Mouse (Mus musculus) lung, postnatal 25 days (tissue): Measurements from ENCODE around the gene Ttbk1.

Source experiments
- DNase-seq: peaks from one replicate; pipeline ENCODE4 v3.0.0; 2022; ENCODE audit warnings: low spot score

Gene Ttbk1

DNA sequence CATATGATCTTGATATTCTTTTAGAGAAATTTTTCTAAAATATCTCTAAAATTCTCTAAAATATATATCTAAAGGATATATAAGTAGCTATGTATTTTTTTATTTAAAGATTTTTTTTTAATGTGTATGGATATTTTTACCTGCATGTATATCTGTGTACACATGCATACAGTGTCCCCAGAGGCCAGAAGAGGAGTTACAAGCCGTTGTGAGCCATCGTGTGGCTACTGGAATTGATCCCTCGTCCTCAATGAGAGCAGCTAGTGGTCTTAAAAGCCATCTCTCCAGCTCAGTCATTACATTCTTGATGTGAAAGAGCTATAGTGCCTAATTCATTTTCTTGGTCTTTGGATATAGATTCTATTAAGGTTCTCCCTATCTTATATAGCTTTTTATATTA is 79.0 kb downstream of the Ttbk1 start:
- no peak for DNase-seq

DNA sequence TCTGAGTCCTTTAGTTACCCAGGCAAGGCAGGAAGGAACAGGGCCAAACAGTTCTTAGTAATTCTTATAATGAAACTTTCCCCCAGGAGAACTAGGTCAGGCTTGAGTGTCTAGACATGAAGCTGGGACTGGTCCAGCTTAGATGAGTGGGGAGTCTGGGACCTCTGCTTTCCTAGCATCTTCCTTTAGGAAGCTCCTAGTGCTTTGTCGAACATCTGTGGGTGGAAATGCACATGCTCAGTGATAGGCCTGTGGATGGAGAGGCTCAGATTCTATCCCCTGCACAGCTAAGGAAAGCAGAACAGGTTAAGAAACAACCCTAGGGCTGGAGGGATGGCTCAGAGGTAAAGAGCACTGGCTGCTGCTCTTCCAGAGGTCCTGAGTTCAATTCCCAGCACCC is 92.8 kb downstream of the Ttbk1 start:
- DNase-seq: no peak

DNA sequence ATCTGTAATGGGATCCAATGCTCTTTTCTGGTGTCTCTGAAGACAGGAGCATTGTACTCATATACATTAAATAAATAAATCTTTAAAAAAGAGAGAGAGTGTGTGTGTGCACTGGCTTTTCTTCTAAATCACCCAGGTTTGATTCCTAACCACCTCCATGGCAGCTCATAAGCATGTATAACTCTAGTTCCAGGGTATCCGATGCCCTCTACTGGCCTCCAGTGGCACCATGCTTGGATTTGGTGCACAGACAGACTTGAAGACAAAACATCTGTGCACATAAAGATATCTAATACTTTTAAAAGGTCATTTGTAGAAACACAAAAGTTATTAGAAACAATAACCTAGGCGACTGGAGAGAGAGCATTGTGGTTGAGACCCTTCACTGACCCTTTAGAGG is 94.5 kb downstream of the Ttbk1 start:
- DNase-seq: peak; percentile 56
